Mouse (Mus musculus): ENCODE results near the gene Aqp8.

Gene Aqp8

GRCm38 (mm10) chr7:123462070-123462501 is at the start of gene Aqp8:
Gene Aqp8 (plus strand): TSS chr7:123462291.
- DNase-seq (ENCODE audit: low spot score): no peak

DNA sequence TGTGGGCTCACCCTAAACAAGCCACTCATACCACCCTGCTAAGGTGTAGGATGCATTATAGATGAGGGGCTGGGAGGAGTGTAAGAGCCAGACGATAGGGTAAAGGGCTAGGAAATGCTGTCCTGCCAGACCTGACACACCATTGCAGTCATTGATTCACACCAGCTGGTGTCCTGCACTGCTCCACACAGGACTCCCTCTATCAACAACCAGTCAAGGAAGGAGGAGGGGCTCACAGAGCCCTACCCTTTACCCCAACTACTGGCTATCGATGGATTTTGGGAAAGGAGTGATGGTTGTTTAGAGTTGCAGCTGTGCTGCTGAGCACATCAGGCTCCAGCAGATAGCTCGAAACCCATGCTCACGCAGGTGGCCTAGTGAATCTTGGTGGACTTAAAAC is 45.3 kb upstream of the Aqp8 start:
- no peak for DNase-seq (ENCODE audit: low spot score)

DNA sequence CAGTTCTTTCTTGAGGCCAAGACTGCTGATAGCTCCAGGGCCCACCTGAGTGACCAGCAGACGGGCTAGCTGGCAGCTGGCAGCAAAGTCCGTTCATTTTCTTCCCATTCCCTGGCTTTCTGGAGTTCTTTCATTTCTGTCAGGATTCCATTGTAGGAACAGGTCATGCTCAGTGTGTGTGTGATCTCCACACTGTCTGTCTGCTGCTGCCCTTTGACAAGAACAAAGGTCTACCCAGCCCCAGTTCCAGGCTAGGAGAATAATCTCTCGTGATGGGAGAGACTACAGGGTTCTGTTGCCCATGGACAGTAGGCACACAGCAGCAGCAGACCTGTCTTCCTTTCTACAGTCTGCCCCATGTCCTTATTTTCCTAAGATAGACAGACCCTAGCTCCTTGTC is 44.4 kb upstream of the Aqp8 start:
- DNase-seq (ENCODE audit: low spot score): no peak

- no peak for DNase-seq (ENCODE audit: low spot score)
Measured at GRCm38 (mm10) chr7:123419984-123420383, 42.1 kb upstream of the Aqp8 start.

GRCm38 (mm10) chr7:123421958-123422357 is 40.1 kb upstream of the Aqp8 start:
- no peak for DNase-seq (ENCODE audit: low spot score)

GRCm38 (mm10) chr7:123424281-123424680 is 37.8 kb upstream of the Aqp8 start:
- no peak for DNase-seq (ENCODE audit: low spot score)

- no peak for DNase-seq (ENCODE audit: low spot score)
Measured at GRCm38 (mm10) chr7:123425134-123425757, 36.8 kb upstream of the Aqp8 start.

DNA sequence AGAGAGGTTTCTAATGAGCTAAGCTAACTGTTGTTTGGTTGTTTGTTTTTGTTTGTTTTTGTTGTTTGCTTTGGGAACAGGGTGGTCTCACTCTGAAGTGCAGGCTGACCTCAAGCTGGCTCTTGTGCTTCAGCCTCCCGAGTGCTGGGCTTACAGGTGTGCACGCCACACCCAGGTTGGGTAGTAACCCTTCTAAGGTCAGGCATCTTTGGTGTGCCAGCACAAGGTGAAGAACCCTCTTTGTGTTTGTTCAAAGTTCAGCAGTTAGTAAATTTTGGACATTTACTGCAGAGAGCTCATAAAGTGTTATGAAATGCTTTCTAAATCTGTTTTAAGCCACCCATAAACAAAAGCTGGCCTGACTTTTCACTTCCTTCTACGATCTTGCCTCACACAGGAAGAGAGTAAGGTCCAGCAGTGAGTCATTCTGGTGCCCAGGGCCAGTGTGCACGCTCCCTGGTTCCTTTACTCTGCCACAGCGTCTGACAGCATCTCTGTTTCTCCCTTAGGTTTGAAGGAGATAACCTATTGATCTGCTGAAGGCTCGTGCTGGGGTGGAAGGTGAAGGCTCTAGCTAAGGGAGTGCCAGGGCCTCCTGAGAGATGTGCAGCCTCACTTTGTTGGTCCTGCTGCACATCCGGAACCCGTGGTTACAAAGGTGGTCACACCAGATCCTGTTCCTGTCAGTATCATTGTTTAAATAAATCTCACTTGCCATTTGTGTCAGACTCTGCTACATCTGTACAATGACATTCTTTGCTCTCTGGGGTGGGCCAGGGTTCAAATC is 32.3 kb upstream of the Aqp8 start:
- no peak for DNase-seq (ENCODE audit: low spot score)

DNA sequence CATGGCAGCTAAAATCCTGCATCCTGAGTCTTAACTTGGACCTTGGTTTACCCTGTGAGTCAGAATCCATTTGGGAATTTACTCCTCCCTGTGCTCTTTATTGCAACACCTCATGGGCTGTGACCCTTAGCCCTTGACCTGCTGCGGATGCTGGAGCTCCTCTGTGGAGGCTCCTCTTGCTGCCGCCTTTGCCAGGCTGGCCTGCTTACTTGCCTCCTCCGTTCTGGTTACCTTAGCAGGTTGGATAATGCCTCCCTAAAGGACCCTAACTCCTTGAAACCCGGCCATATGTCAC is 31.7 kb upstream of the Aqp8 start:
- DNase-seq (ENCODE audit: low spot score): no peak

- no peak for DNase-seq (ENCODE audit: low spot score)
Measured at GRCm38 (mm10) chr7:123431206-123431605, 30.9 kb upstream of the Aqp8 start.

- no peak for DNase-seq (ENCODE audit: low spot score)
Measured at GRCm38 (mm10) chr7:123442079-123442478, 20.0 kb upstream of the Aqp8 start.

GRCm38 (mm10) chr7:123448794-123449193 is 13.3 kb upstream of the Aqp8 start:
- DNase-seq (ENCODE audit: low spot score): no peak

DNA sequence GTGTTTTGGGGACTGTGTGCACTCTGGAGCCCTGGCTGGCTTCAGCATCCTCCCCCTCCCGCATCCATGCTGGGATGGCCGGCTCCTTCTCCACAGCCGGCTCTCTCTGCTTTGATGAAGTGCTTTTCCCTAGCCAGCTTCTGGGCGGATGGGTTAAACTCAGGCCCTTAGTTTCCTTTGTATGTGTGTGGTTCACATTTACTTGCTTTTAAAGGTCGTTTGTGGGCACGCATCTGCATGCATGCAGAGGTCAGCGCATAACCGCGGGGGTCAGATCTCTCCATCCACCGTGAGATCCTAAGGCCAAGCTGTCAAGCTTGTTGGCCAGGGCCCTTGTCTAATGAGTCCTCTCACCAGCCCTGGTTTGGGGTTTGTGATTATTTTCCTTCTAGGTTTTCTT is 12.4 kb upstream of the Aqp8 start:
- DNase-seq (ENCODE audit: low spot score): no peak

DNA sequence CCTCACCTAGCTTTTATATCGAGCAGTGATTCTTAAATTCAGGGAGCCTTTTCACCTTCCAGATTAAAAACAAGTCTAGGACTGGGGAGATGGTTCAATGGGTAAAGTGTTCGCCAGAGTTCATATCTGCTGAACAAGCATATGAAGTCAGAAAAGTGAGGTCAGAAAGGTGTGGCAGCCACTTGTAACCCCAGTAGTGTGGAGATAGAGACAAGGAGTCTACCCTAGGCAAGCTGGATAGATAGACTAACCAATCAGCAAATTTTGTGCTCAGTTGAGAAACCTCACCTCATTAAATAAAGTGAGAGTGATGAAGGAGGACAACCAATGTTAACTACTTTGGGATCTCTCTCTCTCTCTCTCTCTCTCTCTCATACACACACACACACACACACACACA is 11.6 kb upstream of the Aqp8 start:
- DNase-seq (ENCODE audit: low spot score): no peak

DNA sequence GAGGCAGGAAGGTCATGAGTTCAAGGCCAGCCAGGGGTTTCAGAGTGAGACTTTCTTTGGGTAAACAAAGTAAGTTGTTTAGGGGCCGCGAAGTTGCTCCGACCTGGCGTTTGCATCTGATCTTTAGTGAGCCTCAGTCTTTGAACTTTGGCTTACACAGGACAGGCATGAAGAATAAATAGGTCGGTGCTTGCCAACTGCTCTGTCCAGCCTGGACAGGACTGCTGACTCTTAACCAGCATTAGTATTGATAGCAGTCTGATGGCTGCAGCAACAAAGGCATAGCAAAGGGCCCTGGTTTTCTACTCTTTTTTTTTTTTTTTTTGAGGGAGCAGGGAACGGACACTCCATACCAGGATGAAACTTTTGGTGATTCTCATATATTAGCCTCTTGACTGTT is 9.5 kb upstream of the Aqp8 start:
- no peak for DNase-seq (ENCODE audit: low spot score)

- no peak for DNase-seq (ENCODE audit: low spot score)
Measured at GRCm38 (mm10) chr7:123453066-123453465, 9.0 kb upstream of the Aqp8 start.

GRCm38 (mm10) chr7:123455088-123455487 is 7.0 kb upstream of the Aqp8 start:
- DNase-seq (ENCODE audit: low spot score): no peak

DNA sequence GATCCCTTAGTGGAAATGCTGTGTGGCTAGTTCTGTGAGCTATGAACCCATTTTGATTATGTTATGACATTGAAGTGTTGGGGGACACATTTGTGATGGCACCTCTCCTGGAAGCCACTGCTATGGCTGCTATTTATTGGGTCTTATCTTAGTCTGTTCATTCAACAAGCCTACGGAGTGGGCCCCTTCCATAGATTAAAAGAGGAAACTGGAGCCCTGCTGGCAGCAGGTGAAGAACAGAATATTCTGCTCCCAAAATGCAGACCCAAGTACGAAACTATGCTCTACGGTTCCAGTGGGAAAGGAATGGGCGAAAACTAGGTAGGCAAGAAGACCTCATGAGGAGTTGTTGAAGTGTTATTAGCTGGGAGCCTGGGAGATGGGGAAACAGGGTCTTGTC is 3.8 kb upstream of the Aqp8 start:
- no peak for DNase-seq (ENCODE audit: low spot score)

DNA sequence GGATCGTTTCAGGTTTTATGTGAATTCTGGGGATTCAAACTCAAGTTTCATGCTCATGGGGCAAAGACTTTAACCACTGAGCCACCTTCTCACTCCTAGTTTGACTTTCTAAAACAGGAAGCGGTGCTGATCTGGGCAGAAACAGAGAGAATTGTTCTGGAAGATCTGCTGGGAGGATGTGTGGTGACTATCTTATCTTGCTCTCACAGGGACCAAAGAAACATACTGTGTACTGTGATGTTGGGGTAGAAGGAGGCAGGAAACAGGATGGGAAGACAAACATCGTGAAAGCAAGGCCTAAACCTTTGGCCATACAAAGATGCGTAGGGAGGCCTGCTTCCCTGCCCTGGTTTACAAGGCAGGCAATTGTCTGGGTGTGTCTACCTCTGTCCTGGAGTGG is 2.8 kb upstream of the Aqp8 start:
- DNase-seq (ENCODE audit: low spot score): no peak

- no peak for DNase-seq (ENCODE audit: low spot score)
Measured at GRCm38 (mm10) chr7:123461316-123461715, 775 bp upstream of the Aqp8 start.

DNA sequence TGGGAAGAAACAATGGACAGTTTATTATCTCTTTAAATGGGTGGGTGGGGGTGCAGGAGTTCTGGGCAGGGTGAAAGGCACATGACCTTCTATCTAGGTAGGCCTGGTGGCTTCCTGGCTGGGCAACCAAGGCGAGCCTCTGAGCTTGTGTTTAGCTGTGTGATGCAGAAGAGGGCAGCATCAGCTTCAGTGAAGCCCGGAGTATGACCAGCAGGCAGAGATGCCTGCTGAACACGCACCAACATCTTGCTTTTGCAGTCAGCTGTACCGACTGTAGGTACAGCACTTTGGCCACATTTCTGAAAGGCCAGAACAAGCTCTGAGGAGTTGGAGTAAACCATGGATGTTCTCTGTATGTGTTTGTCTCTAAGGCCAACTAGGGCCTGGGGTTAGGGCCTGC is 1.5 kb downstream of the Aqp8 start:
- no peak for DNase-seq (ENCODE audit: low spot score)

DNA sequence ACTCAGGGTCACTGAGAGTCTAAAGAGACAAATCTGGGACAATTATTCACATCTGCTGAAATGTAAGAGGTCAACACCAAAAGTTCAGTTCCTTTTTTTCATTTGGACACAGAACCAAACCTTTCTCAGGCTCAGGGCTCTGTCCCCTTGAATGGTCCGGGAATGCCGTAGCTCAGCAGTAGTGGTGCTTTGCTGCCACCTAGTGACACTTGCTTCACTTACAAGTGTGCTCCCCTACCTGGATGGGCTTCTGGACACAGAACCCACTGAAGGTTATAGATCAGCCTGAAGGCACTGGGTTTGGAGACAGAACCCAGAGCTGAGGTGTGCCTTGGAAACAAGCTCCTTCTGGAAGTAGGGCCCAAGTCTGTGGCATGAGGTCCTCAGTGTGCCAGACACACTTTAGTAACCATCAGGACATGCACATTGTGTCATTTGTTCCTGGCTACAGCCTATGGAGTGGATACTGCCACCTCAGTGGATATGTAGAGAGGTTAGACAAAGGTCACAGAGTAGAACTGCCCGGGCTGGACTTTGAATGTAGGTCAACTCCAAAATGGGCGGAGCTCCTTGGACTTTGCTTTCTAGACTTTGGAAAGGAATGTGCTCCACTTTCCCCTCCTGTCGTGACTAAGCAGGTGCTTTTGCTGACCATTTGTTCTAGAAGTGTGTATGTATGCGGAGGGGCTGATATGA is 3.7 kb downstream of the Aqp8 start:
- peak; percentile 36 for DNase-seq (ENCODE audit: low spot score)

DNA sequence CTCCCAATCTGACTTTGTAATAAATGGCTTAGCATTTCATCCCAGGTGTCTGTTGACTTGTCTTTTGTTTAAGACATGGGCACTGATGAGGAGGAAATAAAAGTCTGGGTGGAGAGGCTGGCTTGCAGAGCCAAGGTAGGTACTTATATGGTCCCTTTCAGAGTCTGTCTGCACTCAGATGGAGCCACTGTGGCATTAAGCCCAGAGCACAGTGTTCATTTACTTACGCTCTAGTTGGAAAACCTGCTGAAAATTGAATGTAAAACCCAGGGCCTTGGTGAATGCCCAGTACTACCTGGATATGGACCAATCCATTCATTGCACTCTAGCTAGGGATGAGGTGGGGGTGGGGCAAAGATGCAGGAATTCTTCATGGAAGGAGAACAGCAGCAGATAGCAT is 5.9 kb downstream of the Aqp8 start:
- DNase-seq (ENCODE audit: low spot score): no peak

GRCm38 (mm10) chr7:123487703-123488102 is 25.6 kb downstream of the Aqp8 start:
- no peak for DNase-seq (ENCODE audit: low spot score)

Data from urinary bladder, postnatal 10 days (tissue).